Mouse (Mus musculus): ENCODE data around the gene Mcm7. TPM values are rescaled to one million over a fixed set of nuclear protein-coding genes. Genes with fewer than 3 reads are reported as not detected.
A peak's percentile ranks its signal among the peaks of the same experiment; 100 is the strongest.

The Mcm7 gene
- total and polyA plus RNA-seq, 3 experiments: 146 to 277 (median 206) TPM

DNA sequence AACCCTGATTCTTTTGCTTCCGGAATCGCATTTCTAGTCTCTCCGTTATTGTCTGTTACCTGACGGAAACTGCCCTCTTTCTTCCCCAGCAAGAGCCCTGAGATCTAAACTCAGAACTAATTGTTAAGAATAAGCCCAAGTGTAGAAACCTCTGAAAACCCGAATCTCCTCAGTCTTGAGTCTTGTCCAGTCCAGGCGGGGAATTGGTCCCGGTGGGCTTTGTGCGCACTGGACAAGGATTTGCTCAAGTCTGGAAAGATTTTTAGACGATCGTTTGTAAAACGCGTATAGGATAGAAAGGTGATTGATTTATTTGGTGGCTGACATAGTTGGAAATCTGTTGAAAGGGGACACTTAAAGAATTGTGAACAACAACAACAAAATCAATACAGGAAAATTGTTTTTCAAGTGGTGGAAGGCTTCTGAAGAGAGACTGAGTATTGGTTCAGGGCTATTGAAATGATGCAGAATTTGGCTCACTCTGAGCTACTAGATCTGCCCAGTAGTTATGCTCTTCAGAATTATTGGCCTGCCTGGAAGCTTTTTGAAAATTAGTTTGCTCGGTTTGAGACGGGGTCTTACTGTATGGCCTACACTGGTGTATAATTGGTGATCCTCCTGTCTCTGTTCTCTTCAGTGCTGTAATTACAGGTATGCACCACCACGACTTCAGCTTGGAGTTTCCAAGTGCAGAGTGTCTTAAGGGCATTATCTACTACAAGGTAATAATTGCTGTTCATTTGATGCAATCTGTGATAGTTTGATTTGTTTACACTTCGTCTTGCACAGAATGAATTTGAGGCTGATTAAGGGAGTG is 54.8 kb downstream of the Mcm7 start:
- H3K4me3 ChIP-seq (replicated peaks in 1 of 3; ENCODE audit: low read depth in 2 of 3, low read length in 2 of 3, poor library complexity in 1 of 3): peak overlapping the region; percentile 71 to 74 (median 71)
- in situ Hi-C loops (cut with MboI; ENCODE audit: low pct_ligation_motif_present, low pct_unique_long_range_greater_than_20kb, low sequenced_read_pairs) (no loop called here), dilution Hi-C loops (cut with MboI; ENCODE audit: extremely low pct_ligation_motif_present, extremely low pct_unique_long_range_greater_than_20kb, low sequenced_read_pairs) (no loop called here)

DNA sequence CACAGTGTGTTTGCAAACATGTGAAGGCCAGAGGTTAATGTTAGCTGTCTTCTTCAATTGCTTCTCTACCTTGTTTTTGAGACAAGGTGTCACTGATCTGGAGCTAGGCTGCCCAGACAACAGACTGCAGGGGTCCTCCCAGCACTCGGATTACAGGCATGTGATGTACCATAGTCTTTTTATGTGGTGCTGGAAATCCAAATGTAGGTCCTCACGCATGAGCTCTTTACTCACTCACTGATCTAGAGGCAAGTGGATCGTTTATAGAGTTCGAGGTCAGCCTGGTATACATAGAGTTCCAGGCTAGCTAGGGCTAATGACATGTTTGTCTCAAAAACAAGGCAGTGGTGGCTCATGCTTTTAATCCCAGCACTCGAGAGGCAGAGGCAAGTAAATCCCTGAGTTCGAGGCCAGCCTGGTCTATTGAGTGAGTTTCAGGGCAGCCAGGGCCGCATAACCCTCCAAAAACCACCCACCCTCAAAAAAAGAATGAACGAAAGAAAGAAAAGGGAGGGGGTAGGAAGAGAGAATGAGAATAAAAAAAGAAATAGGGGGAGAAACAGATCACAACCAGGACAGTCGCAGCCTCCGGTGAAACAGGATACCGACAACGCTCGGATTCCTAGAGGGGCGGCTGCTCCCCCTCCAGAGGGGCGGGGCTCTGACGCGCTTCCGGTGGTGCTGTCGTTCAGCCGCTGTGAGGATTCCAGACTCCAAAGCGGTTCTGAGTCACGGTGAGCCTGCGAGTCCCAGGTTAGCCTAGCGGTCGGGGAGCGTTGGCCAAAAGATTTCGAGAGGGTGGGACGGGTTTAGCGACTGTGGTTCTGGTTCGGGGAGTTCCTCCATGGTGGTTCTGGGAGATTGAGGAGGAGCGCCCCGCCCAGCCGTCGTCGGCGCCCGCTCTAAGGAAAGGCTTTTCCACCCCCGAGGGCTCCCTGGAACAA is 55.7 kb downstream of the Mcm7 start, which contains the start of gene Zscan21:
Gene Zscan21 (plus strand): TSS at position 649 of the 944 bp plus-strand sequence.
- Histone ChIP-seq H3K36me3 (replicated peaks in 1 of 2; ENCODE audit: control insufficient read depth in 1 of 2, insufficient read depth in 1 of 2, low read length in 1 of 2) (peaks cover 7 to 9% of the 10 kb centered on the region in 2 experiments), H3K4me2 (ENCODE audit: insufficient read depth, low read depth, poor library complexity, severe bottlenecking) (peak within 1 kb of the TSS; percentile 81), H3K4me1 (ENCODE audit: control insufficient read depth in 1 of 2, insufficient read depth in 2 of 2) (peaks cover 7 to 17% of the 10 kb centered on the region in 2 experiments), H3K4me3 (replicated peaks in 1 of 3; ENCODE audit: low read depth in 2 of 3, low read length in 2 of 3, poor library complexity in 1 of 3) (peak within 1 kb of the TSS; percentile 71 to 74 (median 71)), H3K79me2 (replicated peaks; ENCODE audit: control insufficient read depth, extremely low read depth, insufficient read depth, poor library complexity, severe bottlenecking) (peaks cover 6% of the 10 kb centered on the region), H3K27ac (ENCODE audit: insufficient read depth, low read depth) (peak within 1 kb of the TSS; percentile 53), H3K9me3 (replicated peaks; ENCODE audit: low read length) (no peaks in the 10 kb centered on the region), H3K9ac (ENCODE audit: insufficient read depth, low read depth) (peak within 1 kb of the TSS; percentile 83), H3K27me3 (replicated peaks) (no peaks in the 10 kb centered on the region)
- dilution Hi-C loops (cut with MboI; ENCODE audit: extremely low pct_ligation_motif_present, extremely low pct_unique_long_range_greater_than_20kb, low sequenced_read_pairs): no loop called here
- in situ Hi-C loops (cut with MboI; ENCODE audit: low pct_ligation_motif_present, low pct_unique_long_range_greater_than_20kb, low sequenced_read_pairs): no loop called here
- DNase-seq (ENCODE audit: extremely low read depth): peak; percentile 90
- TF ChIP-seq E2F4 (IDR thresholded peaks at IDR 0.05; ENCODE audit: insufficient replicate concordance, low read depth, low read length) (no peak), MXI1 (IDR thresholded peaks at IDR 0.05; ENCODE audit: low read depth, low read length) (peak; percentile 68), SMC3 (IDR thresholded peaks at IDR 0.05; ENCODE audit: low read depth, low read length) (no peak), NRF1 (IDR thresholded peaks at IDR 0.05; ENCODE audit: low read depth, low read length) (0 out of 2 replicates have a peak, but pooled peaks have one; percentile 26), MYC (IDR thresholded peaks at IDR 0.05; ENCODE audit: low read depth, low read length) (no peak), TBP (conservative IDR thresholded peaks at IDR 0.05; ENCODE audit: low read depth, low read length) (peak; percentile 87), UBTF (IDR thresholded peaks at IDR 0.05; ENCODE audit: low read depth, low read length) (no peak), NELFE (IDR thresholded peaks at IDR 0.05; ENCODE audit: low read depth, low read length) (peak; percentile 92), ELF1 (IDR thresholded peaks at IDR 0.05; ENCODE audit: low read depth, low read length) (peak; percentile 73), PAX5 (IDR thresholded peaks at IDR 0.05; ENCODE audit: low read length) (no peak), MAX (IDR thresholded peaks at IDR 0.05; ENCODE audit: low read length) (0 out of 2 replicates have a peak, but pooled peaks have one; percentile 57), CHD1 (IDR thresholded peaks at IDR 0.05; ENCODE audit: low read depth, low read length) (no peak), CHD2 (IDR thresholded peaks at IDR 0.05; ENCODE audit: low read length) (0 out of 2 replicates have a peak, but pooled peaks have one; percentile 19), GABPA (IDR thresholded peaks at IDR 0.05; ENCODE audit: insufficient replicate concordance, low read depth, low read length) (no peak), IRF4 (IDR thresholded peaks at IDR 0.05; ENCODE audit: low read depth, low read length) (peak; percentile 61), USF1 (IDR thresholded peaks at IDR 0.05; ENCODE audit: low read depth, low read length) (no peak), CTCF (conservative IDR thresholded peaks at IDR 0.05 in 1 of 2, IDR thresholded peaks at IDR 0.05 in 1 of 2; ENCODE audit: low read depth in 2 of 2, low read length in 2 of 2) (no peak), ZC3H11A (IDR thresholded peaks at IDR 0.05; ENCODE audit: low read depth, low read length) (no peak), KAT2A (IDR thresholded peaks at IDR 0.05; ENCODE audit: insufficient replicate concordance, low read length) (peak; percentile 73; the same call in 1 of the 2 replicates), POLR2A (IDR thresholded peaks at IDR 0.05; ENCODE audit: low read depth, low read length) (peak; percentile 95), SIN3A (IDR thresholded peaks at IDR 0.05; ENCODE audit: low read length) (peak; percentile 90), RCOR1 (conservative IDR thresholded peaks at IDR 0.05; ENCODE audit: low read depth, low read length) (no peak), BHLHE40 (IDR thresholded peaks at IDR 0.05; ENCODE audit: low read depth, low read length) (0 out of 2 replicates have a peak, but pooled peaks have one; percentile 32), EP300 (IDR thresholded peaks at IDR 0.05; ENCODE audit: low read length) (peak; percentile 33; the same call in 1 of the 2 replicates), TCF12 (IDR thresholded peaks at IDR 0.05; ENCODE audit: low read depth, low read length) (peak; percentile 90), HCFC1 (IDR thresholded peaks at IDR 0.05; ENCODE audit: low read depth, low read length) (peak; percentile 78)

More for the DNA sequence above, 54.8 kb downstream of the Mcm7 start:
- peaks cover 7 to 17% of the 10 kb centered on the region in 2 experiments for H3K4me1 ChIP-seq (ENCODE audit: control insufficient read depth in 1 of 2, insufficient read depth in 2 of 2)
- peak; percentile 27 for DNase-seq (ENCODE audit: extremely low read depth)
- H3K9ac ChIP-seq (ENCODE audit: insufficient read depth, low read depth): peak overlapping the region; percentile 83
- H3K27ac ChIP-seq (ENCODE audit: insufficient read depth, low read depth): peak overlapping the region; percentile 53
- no peak for TF ChIP-seq E2F4 (IDR thresholded peaks at IDR 0.05; ENCODE audit: insufficient replicate concordance, low read depth, low read length)
- TF ChIP-seq SIN3A (IDR thresholded peaks at IDR 0.05; ENCODE audit: low read length): no peak
- TF ChIP-seq NRF1 (IDR thresholded peaks at IDR 0.05; ENCODE audit: low read depth, low read length): no peak
- TF ChIP-seq JUN (IDR thresholded peaks at IDR 0.05; ENCODE audit: insufficient read depth, low read depth, low read length): no peak
- no peak for TF ChIP-seq USF1 (IDR thresholded peaks at IDR 0.05; ENCODE audit: low read depth, low read length)
- no peak for TF ChIP-seq RAD21 (IDR thresholded peaks at IDR 0.05; ENCODE audit: low read depth, low read length)
- no peak for TF ChIP-seq TBP (conservative IDR thresholded peaks at IDR 0.05; ENCODE audit: low read depth, low read length)
- no peak for TF ChIP-seq MAX (IDR thresholded peaks at IDR 0.05; ENCODE audit: low read length)
- H3K9me3 ChIP-seq (replicated peaks; ENCODE audit: low read length): no peaks in the 10 kb centered on the region
- peak overlapping the region; percentile 81 for H3K4me2 ChIP-seq (ENCODE audit: insufficient read depth, low read depth, poor library complexity, severe bottlenecking)
- peaks cover 6% of the 10 kb centered on the region for H3K79me2 ChIP-seq (replicated peaks; ENCODE audit: control insufficient read depth, extremely low read depth, insufficient read depth, poor library complexity, severe bottlenecking)
- H3K36me3 ChIP-seq (replicated peaks in 1 of 2; ENCODE audit: control insufficient read depth in 1 of 2, insufficient read depth in 1 of 2, low read length in 1 of 2): peaks cover 7 to 9% of the 10 kb centered on the region in 2 experiments
- no peaks in the 10 kb centered on the region for H3K27me3 ChIP-seq (replicated peaks)

Measured in CH12.LX (cell line).